Mouse (Mus musculus) heart, postnatal 0 days (tissue): ENCODE measurements at regions not wholly inside any gene's neighbourhood (a gene's known extent, or its start where the extent isn't known, plus 50 kb on each side); places are given as distances from the start of the nearest gene placed in this dataset.

Source experiments
- ATAC-seq: fragments of 200-750 bp; cut with Nextera tagmentation; 2 replicates; pipeline ENCODE4 v1.8.0; 2017; ENCODE audit warnings: low read depth, moderate number of reproducible peaks, moderate library complexity; ENCODE audit not compliant: insufficient read depth
- DNase-seq: peaks from one replicate; pipeline ENCODE4 v3.0.0-alpha.2; 2016; ENCODE audit warnings: low spot score
- H3K27ac ChIP-seq: fragments of 300-500 bp; sonication (generic); 2 replicates; pipeline ENCODE4 v1.5.1; 2014; ENCODE audit warnings: low read depth, mild to moderate bottlenecking
- H3K27me3 ChIP-seq: fragments of 300-500 bp; sonication (generic); 2 replicates; pipeline ENCODE4 v1.6.1; 2014; ENCODE audit warnings: low read length, mixed read lengths; ENCODE audit not compliant: control insufficient read depth, insufficient read depth
- H3K36me3 ChIP-seq: fragments of 300-500 bp; sonication (generic); replicated peaks from 2 replicates; pipeline ENCODE4 v1.6.1; 2014; ENCODE audit warnings: low read length, mixed read lengths; ENCODE audit not compliant: control insufficient read depth, insufficient read depth
- H3K4me1 ChIP-seq: fragments of 300-500 bp; sonication (generic); 2 replicates; pipeline ENCODE4 v1.6.1; 2014; ENCODE audit warnings: antibody characterized with exemption; ENCODE audit not compliant: control insufficient read depth, insufficient read depth
- H3K4me2 ChIP-seq: fragments of 300-500 bp; sonication (generic); 2 replicates; pipeline ENCODE4 v1.6.1; 2014; ENCODE audit warnings: low read depth, mild to moderate bottlenecking, low read length, moderate library complexity
- H3K4me3 ChIP-seq: fragments of 300-500 bp; sonication (generic); 2 replicates; pipeline ENCODE4 v1.5.1; 2014; ENCODE audit warnings: low read depth, low read length
- H3K9ac ChIP-seq: fragments of 300-500 bp; sonication (generic); replicated peaks from 2 replicates; pipeline ENCODE4 v1.6.1; 2014; ENCODE audit warnings: low read depth, low read length, mixed read lengths
- H3K9me3 ChIP-seq: fragments of 300-500 bp; sonication (generic); replicated peaks from 2 replicates; pipeline ENCODE4 v1.6.1; 2016; ENCODE audit warnings: low read length; ENCODE audit not compliant: control insufficient read depth
- CTCF ChIP-seq: IDR thresholded peaks from 2 replicates; pipeline ENCODE4 v1.5.1; 2016; ENCODE audit warnings: antibody characterized with exemption, control low read depth, low read depth
- EP300 ChIP-seq: IDR thresholded peaks from 2 replicates; pipeline ENCODE4 v1.6.1; 2016; ENCODE audit warnings: antibody characterized with exemption, low read depth
- WGBS: fragments of 180-500 bp; shearing (Covaris S2); extraction: QIAGEN DNeasy Blood & Tissue Kit; methylation state at CpG from one replicate; pipeline ENCODE4 v1.1.7; 2014; 5-methylcytosine and 5-hydroxymethylcytosine counted together

DNA sequence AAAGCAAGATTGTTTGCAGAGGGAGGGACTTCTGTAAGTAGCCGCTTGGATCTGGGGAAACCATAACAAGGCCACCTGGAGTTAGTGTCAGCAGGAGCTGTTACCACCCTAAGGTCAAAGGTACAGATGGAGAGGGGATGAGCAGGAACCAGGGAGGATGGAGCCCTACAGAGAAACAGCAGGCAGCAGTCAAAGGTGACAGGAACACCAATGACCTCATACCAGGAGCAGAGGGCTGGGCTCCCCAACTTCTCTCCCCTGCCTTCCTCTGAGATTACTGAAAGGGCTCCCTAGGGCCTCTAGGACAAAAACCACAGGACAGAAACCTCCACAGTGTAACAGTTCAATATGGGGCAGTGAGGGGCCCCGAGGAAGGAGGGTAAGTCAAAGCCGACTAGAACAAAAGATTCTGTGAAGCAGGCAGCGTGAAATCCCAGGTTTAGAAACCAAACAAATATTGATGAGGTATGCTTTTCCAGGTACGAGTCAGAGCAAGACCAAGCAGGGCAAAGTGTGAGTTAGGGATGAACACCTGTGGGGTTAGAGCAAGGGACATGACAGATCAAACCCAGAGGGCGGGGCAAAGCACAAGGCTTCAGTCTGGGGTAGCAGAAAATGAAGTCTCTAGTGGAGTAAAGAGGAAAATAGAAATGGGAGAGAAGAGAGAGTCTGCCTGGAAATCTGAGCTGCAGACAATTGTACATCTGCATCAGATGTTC lies 194.4 kb downstream of the Efnb2 start:
- Histone ChIP-seq H3K27ac (no peak overlapping the region), H3K36me3 (no peaks in the 10 kb centered on the region), H3K9me3 (no peaks in the 10 kb centered on the region), H3K4me3 (no peak overlapping the region), H3K4me2 (no peak overlapping the region), H3K9ac (no peak overlapping the region), H3K27me3 (no peaks in the 10 kb centered on the region), H3K4me1 (0 out of 2 replicates have a peak, but pooled peaks cover 5% of the 10 kb centered on the region)
- 31% methylated on average over 6 of the region's 6 CpGs for WGBS
- TF ChIP-seq CTCF = no peak
- TF ChIP-seq EP300 = no peak
- ATAC-seq (no peak), DNase-seq (no peak)

GRCm38 (mm10) chr8:8462455-8462854 lies 198.6 kb downstream of the Efnb2 start:
- H3K4me3 ChIP-seq = no peak overlapping the region
- 38% methylated on average over 2 of the region's 2 CpGs for WGBS

GRCm38 (mm10) chr8:8457536-8457935 lies 203.5 kb downstream of the Efnb2 start:
- H3K4me2 ChIP-seq = no peak overlapping the region
- no peak overlapping the region for H3K9ac ChIP-seq
- 0 out of 2 replicates have a peak, but pooled peaks cover 7% of the 10 kb centered on the region for H3K4me1 ChIP-seq
- no peak for TF ChIP-seq EP300
- no peak for TF ChIP-seq CTCF
- no peak overlapping the region for H3K27ac ChIP-seq
- 14% methylated on average over 5 of the region's 5 CpGs for WGBS
- no peaks in the 10 kb centered on the region for H3K36me3 ChIP-seq
- H3K9me3 ChIP-seq = no peaks in the 10 kb centered on the region
- H3K27me3 ChIP-seq = no peaks in the 10 kb centered on the region
- DNase-seq = no peak
- no peak overlapping the region for H3K4me3 ChIP-seq
- ATAC-seq = no peak

More at GRCm38 (mm10) chr8:8462455-8462854, 198.6 kb downstream of the Efnb2 start:
- Histone ChIP-seq H3K27me3 (no peaks in the 10 kb centered on the region), H3K4me1 (0 out of 2 replicates have a peak, but pooled peaks cover 7% of the 10 kb centered on the region), H3K27ac (no peak overlapping the region), H3K36me3 (no peaks in the 10 kb centered on the region), H3K9ac (no peak overlapping the region), H3K4me2 (no peak overlapping the region), H3K9me3 (no peaks in the 10 kb centered on the region)
- ATAC-seq = no peak
- no peak for DNase-seq
- TF ChIP-seq CTCF (no peak), EP300 (no peak)

- H3K36me3 ChIP-seq = no peaks in the 10 kb centered on the region
- WGBS = 75% methylated on average over 6 of the region's 6 CpGs
- ATAC-seq (no peak), DNase-seq (no peak)
- H3K4me3 ChIP-seq = no peak overlapping the region
- no peak overlapping the region for H3K27ac ChIP-seq
- no peaks in the 10 kb centered on the region for H3K27me3 ChIP-seq
- H3K4me2 ChIP-seq = no peak overlapping the region
- no peaks in the 10 kb centered on the region for H3K9me3 ChIP-seq
- H3K9ac ChIP-seq = no peak overlapping the region
- TF ChIP-seq EP300 (no peak), CTCF (no peak)
- 0 out of 2 replicates have a peak, but pooled peaks cover 7% of the 10 kb centered on the region for H3K4me1 ChIP-seq
Observed at GRCm38 (mm10) chr8:8453944-8454343, 207.1 kb downstream of the Efnb2 start.

- no peaks in the 10 kb centered on the region for H3K9me3 ChIP-seq
- ATAC-seq = no peak
Observed at GRCm38 (mm10) chr8:8452226-8452625, 208.8 kb downstream of the Efnb2 start.

More at GRCm38 (mm10) chr8:8452226-8452625, 208.8 kb downstream of the Efnb2 start:
- TF ChIP-seq EP300 (no peak), CTCF (no peak)
- no peak overlapping the region for H3K4me2 ChIP-seq
- no peaks in the 10 kb centered on the region for H3K27me3 ChIP-seq
- H3K9ac ChIP-seq = no peak overlapping the region
- WGBS = 62% methylated on average over 9 of the region's 9 CpGs
- DNase-seq = no peak
- H3K36me3 ChIP-seq = no peaks in the 10 kb centered on the region
- H3K27ac ChIP-seq = no peak overlapping the region
- 0 out of 2 replicates have a peak, but pooled peaks cover 2% of the 10 kb centered on the region for H3K4me1 ChIP-seq
- H3K4me3 ChIP-seq = no peak overlapping the region
